Mouse (Mus musculus): ENCODE data around the gene Jmjd1c.

The Jmjd1c gene

DNA sequence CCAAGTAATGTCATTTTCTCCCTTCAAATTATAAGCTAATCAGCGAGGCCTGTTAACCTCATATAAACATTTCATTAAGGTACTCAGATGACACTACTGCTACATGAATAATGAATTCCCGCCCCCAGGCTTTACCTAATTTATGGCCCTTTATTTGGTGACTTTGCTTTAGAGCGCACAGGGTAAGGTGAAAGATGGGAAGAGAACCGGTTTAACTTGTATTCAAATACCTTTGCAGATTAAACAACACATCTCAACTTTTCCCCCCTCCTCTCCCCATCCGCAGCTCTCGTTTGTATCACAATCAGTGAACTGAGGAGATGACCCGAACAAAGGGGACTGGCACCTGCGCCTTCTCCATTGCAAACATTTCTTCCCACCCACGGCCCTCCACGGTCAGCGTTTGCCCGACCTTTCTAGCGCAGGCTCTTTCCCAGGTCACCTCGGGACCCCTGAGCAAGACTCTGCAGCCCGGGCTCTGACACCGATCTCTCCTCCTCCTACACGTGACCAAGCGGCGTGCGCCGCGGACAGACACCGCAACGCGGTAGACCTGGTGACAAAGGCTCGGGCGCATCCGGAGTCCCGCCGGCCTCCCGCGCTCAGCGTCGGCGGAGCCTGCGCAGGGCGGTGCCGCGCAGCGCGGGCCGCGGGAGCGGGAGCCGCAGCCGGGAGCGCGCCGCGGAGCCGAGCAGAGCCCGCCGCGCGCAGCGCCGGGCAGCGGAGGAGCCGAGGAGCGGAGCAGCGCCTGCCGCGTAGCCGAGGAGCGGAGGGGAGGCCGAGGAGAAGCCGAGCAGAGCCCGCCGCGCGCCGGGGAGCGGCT is at the start of gene Jmjd1c:
Jmjd1c (plus strand) TSS at position 328 of the 823 bp plus-strand sequence.
- peak; percentile 75 for DNase-seq

DNA sequence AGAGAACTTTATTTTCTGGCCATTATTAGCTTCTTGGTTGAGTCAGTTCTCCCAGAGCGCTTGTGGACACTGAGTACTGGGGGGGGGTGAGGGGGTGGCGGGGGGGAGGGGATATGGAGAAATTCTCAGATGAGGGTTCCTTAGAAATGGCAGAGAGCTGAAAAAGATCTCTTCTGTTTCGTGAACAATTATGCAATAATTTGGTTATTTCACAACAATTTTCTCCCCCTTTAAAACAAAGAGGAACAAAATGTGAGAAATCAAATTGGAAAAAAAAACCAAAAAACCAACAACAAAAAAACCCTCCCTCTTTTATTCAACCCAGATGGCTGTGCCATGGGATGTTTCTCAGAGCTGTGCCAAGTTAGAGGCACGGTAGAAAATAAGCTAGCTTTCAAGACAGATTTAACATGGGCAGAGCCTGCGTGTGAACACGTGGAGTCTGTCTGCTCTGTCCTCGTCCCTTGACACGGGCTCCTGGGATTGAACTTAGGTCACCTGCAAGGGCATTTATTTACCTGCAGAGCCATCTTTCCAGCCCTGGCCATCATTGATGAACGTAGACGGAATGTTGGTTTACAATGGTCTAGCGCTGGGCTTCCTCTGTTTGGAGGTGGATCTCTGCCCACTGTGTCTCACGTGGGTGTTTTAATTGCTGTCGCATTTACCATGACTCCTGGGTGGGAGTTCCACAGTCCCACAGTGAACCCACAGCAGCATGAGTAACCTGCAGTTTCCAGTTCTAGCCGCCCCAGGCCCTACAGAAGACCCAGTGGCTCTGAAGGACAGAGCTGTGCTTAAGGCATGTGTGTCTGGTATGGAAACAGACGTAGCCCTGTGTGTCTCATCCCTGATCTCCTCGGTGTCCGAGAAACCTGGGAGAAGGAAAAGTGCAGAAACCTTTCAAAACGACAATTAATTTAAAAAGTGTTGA is 47.9 kb upstream of the Jmjd1c start:
- DNase-seq = no peak

- DNase-seq = no peak
These were observed 46.9 kb upstream of the Jmjd1c start for GRCm38 (mm10) chr10:67048871-67049615.

DNA sequence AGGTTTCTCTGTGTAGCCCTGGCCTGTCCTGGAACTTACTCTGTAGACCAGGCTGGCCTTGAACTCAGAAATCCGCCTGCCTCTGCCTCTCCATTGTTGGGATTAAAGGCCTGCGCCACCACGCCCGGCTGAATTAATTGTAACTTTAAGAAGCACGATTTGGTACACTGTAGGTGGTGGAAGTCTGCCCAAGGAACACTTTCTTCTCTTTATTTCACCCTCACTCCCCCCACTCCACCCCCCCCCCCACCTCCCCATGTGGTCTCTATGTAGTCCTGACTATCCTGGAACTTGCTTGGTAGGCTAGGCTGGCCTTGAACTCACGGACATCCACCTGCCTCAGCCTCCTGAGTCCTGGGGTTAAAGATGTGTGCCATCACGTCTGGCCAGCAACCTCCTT is 46.3 kb upstream of the Jmjd1c start:
- no peak for DNase-seq

GRCm38 (mm10) chr10:67050766-67051165 is 45.2 kb upstream of the Jmjd1c start:
- peak; percentile 62 for DNase-seq

DNA sequence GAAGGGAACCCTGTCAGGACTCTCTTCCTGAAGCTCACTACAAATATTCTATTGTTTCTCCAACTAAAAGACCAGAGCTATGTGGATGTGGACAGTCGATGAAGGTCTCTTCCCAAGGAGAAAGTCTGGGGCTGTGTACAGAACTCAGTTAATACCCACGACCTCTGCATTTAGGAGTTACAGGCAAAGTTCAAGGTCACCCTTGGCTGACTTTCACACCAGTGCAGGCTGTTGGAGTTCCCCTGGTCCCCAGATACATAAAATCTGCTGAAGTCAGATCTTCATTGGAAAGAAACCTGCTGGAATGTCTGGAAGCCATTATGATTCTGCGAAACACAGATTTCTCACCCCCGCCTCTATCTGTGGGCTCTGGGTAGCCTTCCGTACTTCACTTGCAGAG is 44.5 kb upstream of the Jmjd1c start:
- peak; percentile 46 for DNase-seq

- DNase-seq = no peak
These were observed 43.5 kb upstream of the Jmjd1c start for GRCm38 (mm10) chr10:67052429-67052828.

DNA sequence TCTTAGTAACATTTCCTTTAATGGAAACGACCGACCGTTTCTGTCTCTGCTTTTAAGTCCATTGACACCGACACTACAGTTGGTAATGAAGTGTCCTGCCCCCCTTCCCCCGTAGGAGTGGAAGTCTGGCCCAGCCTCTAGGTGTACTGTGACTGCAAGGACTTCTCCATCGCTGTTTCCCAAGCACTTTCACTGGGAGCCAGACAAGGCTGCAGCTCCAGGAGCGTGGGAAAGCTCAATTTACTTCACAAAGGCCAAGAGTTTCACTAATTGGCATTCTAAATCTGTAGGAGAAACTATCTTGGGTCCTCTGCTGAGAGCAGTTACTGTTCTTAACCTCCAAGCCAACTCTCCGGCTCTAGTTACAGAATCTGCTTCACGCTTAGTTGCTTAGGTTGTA is 42.5 kb upstream of the Jmjd1c start:
- DNase-seq = no peak

DNA sequence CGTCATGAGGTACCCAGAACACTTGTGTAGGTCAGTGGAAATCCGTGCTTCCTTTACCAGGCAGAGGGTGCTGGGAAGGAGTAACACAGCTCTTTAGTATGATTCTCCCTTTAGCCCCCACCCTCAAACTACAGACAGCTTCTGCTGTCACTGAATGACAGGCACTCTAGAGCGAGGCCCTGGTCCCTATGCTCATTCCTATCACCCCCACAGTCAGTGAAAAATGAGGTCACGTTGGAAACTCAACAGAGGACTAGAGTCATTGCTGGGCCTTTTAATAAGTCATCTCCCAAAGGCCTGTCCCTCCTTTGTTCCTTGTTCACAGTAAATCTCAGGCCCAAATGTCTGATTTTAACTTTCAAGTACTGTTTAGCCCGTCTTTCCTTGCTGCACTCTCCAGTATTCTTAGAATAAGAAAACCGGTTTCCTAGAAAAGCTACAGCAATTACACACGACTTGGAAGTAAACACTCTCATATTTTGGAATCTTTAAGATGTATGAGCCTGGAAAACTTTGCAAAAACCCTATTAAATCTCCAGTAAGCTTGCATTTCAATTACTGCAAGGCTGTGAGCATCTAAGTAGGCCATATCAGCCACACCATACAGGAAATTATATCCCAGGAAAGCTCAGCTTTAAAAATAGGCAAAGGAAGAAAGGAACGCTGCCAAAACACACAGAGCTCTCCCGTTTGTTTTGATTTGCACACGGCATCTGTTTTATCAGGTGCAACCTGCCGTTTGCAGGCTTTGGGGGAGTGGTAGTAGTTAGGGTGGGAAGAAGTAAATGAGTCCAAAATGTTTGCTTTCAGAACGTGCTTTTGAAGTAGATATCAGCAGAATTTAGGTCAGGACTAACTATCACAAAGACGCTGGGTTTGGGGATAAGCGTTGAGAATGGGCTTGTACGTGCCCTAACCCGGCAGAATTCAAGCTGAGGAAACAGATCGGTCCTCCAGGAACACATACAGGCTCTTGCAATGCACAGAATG is 39.8 kb upstream of the Jmjd1c start:
- no peak for DNase-seq

GRCm38 (mm10) chr10:67057208-67057607 is 38.7 kb upstream of the Jmjd1c start:
- no peak for DNase-seq

DNA sequence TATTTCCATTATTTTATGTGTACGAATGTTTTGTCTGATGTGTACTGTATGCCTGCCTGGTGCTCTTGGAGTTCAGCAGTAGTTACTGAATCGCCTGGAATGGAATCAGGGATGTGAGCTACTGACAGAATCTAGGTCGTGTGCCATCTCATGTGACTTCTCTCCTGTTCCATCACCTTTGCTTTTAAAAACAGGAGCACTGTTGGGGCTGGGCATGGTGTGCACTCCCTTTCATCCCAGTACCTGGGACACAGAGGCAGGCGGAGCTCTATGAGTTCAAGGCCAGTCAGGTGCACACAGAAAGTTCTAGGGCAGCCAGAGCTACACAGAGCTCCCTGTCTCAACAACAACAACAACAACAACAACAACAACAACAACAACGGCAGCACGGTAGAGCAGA is 38.2 kb upstream of the Jmjd1c start:
- DNase-seq = no peak

DNA sequence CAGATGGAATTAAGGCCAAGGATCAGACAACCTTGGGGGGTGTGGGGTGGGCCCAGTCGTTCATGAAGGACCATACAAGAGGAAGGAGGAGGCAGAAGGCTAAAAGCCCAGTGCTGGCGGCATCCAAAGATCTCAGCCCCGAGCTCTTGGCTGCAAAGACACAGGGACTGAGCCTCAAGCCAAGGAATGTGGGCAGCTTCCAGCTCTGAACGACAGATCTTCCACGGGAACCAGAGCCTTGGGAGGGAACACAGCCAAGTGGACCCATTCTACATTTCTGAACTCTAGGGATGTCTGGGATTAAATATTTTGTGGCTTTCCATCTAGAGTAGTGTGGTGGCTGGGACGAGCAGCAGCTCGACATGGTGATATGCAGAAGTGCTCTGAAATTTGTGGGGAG is 37.6 kb upstream of the Jmjd1c start:
- DNase-seq = peak; percentile 83

DNA sequence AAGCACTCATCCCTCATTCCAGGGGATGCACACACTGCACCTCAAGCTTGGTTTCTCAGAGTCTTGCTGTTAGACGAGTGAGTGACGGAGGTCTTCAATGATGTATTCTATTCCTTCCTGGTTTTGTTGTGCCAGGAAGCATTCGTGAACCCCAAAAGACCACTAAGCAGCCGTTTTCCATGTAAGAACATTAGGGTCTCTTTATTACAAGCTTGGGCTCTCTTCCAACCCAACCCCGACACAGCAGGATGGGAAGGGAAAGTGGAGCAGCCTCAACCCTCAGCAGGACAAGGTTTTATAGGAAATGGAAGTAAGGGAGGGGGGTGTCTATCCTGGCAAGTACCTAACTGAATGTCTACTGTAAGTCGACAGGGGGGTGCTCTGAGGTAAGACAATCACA is 37.2 kb upstream of the Jmjd1c start:
- DNase-seq = no peak

DNA sequence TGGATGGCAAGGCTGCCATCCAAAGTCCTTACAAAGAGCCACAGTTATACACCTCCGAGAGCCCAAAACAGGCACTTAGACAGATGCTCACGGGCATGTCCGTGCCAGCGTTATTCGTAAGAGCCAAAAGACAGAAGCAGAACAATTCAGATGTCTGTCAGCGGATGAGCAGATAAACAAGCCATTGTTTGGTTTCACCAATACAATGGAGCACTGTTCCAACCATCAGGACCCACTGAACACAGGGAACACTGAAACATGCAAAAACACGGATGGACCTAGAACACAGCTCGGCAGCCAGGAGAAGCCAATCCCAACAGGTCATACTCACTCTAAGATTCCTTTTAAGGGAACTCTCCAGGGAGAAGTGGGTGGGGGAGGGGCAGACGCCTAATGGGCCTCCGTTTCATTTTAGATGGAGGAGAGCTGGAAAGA is 34.5 kb upstream of the Jmjd1c start:
- DNase-seq = no peak

- no peak for DNase-seq
These were observed 34.1 kb upstream of the Jmjd1c start for GRCm38 (mm10) chr10:67061823-67062222.

DNA sequence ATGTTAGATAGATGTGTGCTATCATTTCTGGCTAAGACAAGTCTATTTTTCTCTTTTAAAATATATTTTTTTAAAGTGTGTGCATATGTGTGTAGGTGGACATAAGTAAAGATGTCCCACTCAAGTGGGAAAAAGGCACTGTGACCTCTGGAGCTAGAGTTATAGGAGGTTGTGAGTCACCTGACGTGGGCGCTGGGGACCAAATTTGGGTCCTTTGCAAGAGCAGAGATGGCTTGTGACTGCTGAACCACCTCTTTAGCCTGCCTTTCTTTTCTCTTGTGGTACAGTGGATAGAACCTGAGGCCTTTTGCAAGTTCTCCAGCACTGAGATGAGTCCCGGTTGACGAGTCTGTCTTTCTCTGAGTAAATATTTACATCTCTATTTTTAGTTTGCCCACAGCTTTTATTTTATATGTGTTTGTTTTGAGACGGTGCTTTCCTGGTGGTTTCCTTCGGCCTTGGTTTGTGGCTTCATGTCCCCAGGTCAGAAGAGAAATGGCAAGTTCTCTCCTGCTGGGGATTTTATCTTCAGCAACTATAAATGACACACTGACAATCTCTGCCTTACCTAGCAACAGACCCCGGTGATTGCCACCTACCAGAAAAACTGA is 30.5 kb upstream of the Jmjd1c start:
- DNase-seq = no peak

GRCm38 (mm10) chr10:67065927-67066326 is 30.0 kb upstream of the Jmjd1c start:
- DNase-seq = no peak

DNA sequence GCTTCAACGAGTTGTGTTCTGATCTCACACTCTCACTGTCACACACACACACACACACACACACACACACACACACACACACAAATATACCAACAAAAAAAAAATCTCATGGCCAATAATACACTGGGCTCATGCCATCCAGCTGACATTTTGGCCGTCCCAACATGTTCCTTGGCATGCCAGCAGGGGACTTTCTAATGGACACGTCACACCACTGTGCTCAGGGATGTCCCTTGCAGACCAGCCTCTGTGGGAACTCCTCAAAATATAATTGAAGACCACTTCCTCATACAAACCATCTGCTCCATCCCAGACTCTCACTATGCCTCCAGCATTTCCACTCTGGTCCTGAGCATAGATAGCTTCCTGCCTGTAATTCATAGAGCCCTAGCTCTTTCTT is 29.5 kb upstream of the Jmjd1c start:
- DNase-seq = no peak

GRCm38 (mm10) chr10:67069013-67069412 is 26.9 kb upstream of the Jmjd1c start:
- no peak for DNase-seq

GRCm38 (mm10) chr10:67071389-67071788 is 24.5 kb upstream of the Jmjd1c start:
- DNase-seq = no peak

- DNase-seq = no peak
These were observed 24.0 kb upstream of the Jmjd1c start for GRCm38 (mm10) chr10:67071884-67072283.
